Mouse (Mus musculus): ENCODE results near the gene Cd9. TPM values are rescaled to one million over a fixed set of nuclear protein-coding genes. Genes with fewer than 3 reads are reported as not detected.
A peak's percentile ranks its signal among the peaks of the same experiment; 100 is the strongest.

Cd9 gene
- polyA plus RNA-seq, 1 experiment from 2014 or later: 487 TPM

DNA sequence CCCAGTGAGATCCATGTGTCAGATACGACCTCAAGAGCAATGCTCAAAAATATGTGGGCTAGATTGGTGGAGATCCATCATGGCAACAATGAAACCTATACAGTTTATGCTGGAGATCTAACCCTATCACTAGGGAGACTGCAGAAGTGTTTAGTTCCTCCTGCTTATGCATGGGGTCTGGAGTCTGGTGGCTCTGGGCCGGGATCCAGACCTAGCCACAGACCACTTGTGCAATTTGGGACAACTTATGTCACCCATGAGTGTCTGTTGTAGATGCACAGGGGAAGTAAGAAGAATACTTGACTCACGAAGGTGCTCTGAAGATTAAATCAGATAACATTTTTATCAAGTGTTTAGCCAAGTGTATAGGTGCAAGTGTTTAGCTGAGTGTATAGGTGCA, 15.2 kb upstream of the Cd9 start:
- TF ChIP-seq EP300 (optimal IDR thresholded peaks at IDR 0.05): no peak
- TF ChIP-seq CTCF (IDR thresholded peaks at IDR 0.05; ENCODE audit: low read depth): no peak
- WGBS: 65% methylated on average over 3 of the region's 3 CpGs
- H3K36me3 ChIP-seq (ENCODE audit: control insufficient read depth, insufficient read depth, low read length): no peaks in the 10 kb centered on the region

DNA sequence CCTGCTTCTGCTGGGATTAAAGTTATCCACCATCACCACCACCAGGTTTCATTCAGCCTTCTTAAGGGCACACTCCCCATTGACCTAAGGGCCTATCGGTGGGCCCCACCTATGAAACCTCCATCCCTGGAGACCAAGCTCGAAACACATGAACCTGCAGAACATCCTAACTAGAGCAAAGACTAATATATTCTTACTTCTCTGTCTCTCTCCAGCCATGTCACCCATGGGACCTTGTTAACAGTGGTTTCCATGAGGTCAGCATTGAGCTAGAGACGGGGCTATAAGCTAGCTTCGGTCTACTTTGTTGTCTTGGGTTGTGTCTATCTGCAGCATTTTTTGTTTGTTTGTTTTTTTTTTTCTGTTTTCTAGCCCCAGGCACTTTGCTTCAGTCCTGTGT, 11.8 kb upstream of the Cd9 start:
- ATAC-seq (ENCODE audit: low FRiP score, low TSS enrichment) (no peak), DNase-seq (ENCODE audit: low spot score) (no peak)
- no peak for TF ChIP-seq CTCF (IDR thresholded peaks at IDR 0.05; ENCODE audit: low read depth)
- no peak for TF ChIP-seq EP300 (optimal IDR thresholded peaks at IDR 0.05)
- Histone ChIP-seq H3K4me2 (replicated peaks; ENCODE audit: low read depth) (no peak overlapping the region), H3K36me3 (ENCODE audit: control insufficient read depth, insufficient read depth, low read length) (no peaks in the 10 kb centered on the region), H3K9ac (ENCODE audit: low read length) (no peak overlapping the region), H3K9me3 (ENCODE audit: control insufficient read depth, low read length) (no peaks in the 10 kb centered on the region), H3K4me3 (ENCODE audit: low read depth, low read length) (no peak overlapping the region), H3K4me1 (replicated peaks; ENCODE audit: control insufficient read depth, insufficient read depth) (no peaks in the 10 kb centered on the region), H3K27ac (replicated peaks) (no peak overlapping the region), H3K27me3 (ENCODE audit: control insufficient read depth, insufficient read depth, low read length) (no peaks in the 10 kb centered on the region)
- WGBS: 94% methylated on average over 4 of the region's 4 CpGs

More for the DNA sequence above, 15.2 kb upstream of the Cd9 start:
- Histone ChIP-seq H3K4me2 (replicated peaks; ENCODE audit: low read depth) (no peak overlapping the region), H3K27ac (replicated peaks) (no peak overlapping the region), H3K9me3 (ENCODE audit: control insufficient read depth, low read length) (no peaks in the 10 kb centered on the region), H3K9ac (ENCODE audit: low read length) (no peak overlapping the region), H3K4me1 (replicated peaks; ENCODE audit: control insufficient read depth, insufficient read depth) (no peaks in the 10 kb centered on the region), H3K4me3 (ENCODE audit: low read depth, low read length) (no peak overlapping the region), H3K27me3 (ENCODE audit: control insufficient read depth, insufficient read depth, low read length) (no peaks in the 10 kb centered on the region)
- no peak for DNase-seq (ENCODE audit: low spot score)
- ATAC-seq (ENCODE audit: low FRiP score, low TSS enrichment): no peak

DNA sequence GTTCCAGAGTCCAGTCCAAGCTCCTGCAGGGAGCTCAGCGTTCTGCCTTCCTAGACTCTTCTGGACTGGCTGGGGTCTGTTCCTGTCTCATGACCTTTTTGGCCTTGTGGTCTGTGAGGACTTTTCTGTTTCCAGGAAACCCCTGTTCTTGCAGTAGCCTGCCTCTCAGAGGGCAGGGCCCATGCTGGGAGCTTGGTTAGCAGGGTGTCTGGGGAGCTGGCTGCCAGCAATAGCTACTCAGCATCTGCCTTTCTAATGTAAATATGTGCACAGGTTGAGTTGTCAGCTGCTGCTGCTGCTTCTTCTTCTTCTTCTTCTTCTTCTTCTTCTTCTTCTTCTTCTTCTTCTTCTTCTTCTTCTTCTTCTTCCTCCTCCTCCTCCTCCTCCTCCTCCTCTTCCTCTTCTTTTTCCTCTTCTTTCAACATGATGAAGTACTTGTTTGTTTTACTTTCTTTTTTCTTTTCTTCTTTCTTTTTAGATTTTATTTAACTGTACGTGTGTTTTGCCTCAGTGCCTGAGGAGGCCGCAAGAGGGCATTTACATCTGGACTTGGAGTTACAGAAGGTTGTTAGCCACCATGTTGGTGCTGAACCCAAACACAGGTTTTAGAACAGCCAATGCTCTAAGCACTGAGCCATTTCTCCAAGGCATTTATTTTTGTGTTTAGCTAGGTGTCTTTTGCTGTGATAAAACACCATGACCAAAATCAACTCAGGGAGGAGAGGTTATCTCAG, 10.2 kb upstream of the Cd9 start:
- no peak overlapping the region for H3K4me2 ChIP-seq (replicated peaks; ENCODE audit: low read depth)
- no peak overlapping the region for H3K4me3 ChIP-seq (ENCODE audit: low read depth, low read length)
- WGBS: 48% methylated on average over 3 of the region's 3 CpGs
- no peaks in the 10 kb centered on the region for H3K36me3 ChIP-seq (ENCODE audit: control insufficient read depth, insufficient read depth, low read length)
- DNase-seq (ENCODE audit: low spot score) (no peak), ATAC-seq (ENCODE audit: low FRiP score, low TSS enrichment) (no peak)
- H3K4me1 ChIP-seq (replicated peaks; ENCODE audit: control insufficient read depth, insufficient read depth): no peaks in the 10 kb centered on the region
- peak; percentile 14; the same call in 1 of the 2 replicates for TF ChIP-seq CTCF (IDR thresholded peaks at IDR 0.05; ENCODE audit: low read depth)
- no peak for TF ChIP-seq EP300 (optimal IDR thresholded peaks at IDR 0.05)
- H3K9ac ChIP-seq (ENCODE audit: low read length): no peak overlapping the region
- no peaks in the 10 kb centered on the region for H3K27me3 ChIP-seq (ENCODE audit: control insufficient read depth, insufficient read depth, low read length)
- no peaks in the 10 kb centered on the region for H3K9me3 ChIP-seq (ENCODE audit: control insufficient read depth, low read length)
- no peak overlapping the region for H3K27ac ChIP-seq (replicated peaks)

GRCm38 (mm10) chr6:125503186-125503802, 8.7 kb upstream of the Cd9 start:
- TF ChIP-seq EP300 (optimal IDR thresholded peaks at IDR 0.05) (peak; percentile 68), CTCF (IDR thresholded peaks at IDR 0.05; ENCODE audit: low read depth) (no peak)
- ATAC-seq (ENCODE audit: low FRiP score, low TSS enrichment) (peak; percentile 38; the same call in 1 of the 2 replicates), DNase-seq (ENCODE audit: low spot score) (no peak)
- no peaks in the 10 kb centered on the region for H3K9me3 ChIP-seq (ENCODE audit: control insufficient read depth, low read length)
- no peak overlapping the region for H3K9ac ChIP-seq (ENCODE audit: low read length)
- H3K27me3 ChIP-seq (ENCODE audit: control insufficient read depth, insufficient read depth, low read length): no peaks in the 10 kb centered on the region
- no peak overlapping the region for H3K4me3 ChIP-seq (ENCODE audit: low read depth, low read length)
- peak overlapping the region; percentile 20; the same call in 1 of the 2 replicates for H3K27ac ChIP-seq (replicated peaks)
- H3K4me1 ChIP-seq (replicated peaks; ENCODE audit: control insufficient read depth, insufficient read depth): no peaks in the 10 kb centered on the region
- 75% methylated on average over 11 of the region's 11 CpGs for WGBS
- H3K4me2 ChIP-seq (replicated peaks; ENCODE audit: low read depth): no peak overlapping the region
- H3K36me3 ChIP-seq (ENCODE audit: control insufficient read depth, insufficient read depth, low read length): no peaks in the 10 kb centered on the region

DNA sequence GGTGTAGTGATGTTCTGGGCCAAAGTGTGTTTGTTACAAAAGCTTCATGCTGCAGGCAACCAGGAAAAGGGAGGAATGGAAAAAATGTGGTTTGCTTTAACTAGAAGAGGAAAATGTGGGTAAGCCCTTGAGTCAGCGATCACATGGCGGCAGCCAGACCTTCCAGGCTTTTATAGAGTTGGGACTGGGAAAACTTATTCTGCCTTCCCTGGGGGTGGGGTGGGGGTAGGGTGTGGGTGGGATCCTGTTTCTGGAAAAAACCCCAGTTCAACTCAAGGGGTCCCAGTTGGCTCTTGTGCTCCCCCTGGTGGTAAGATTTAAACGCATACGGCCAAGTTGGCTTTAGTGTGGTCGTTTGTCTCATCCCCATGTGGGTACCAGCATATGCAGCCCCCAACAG, 3.5 kb upstream of the Cd9 start:
- DNase-seq (ENCODE audit: low spot score): peak; percentile 41

GRCm38 (mm10) chr6:125496417-125496816, 1.8 kb upstream of the Cd9 start:
- Histone ChIP-seq H3K9ac (ENCODE audit: low read length) (no peak overlapping the region), H3K27ac (replicated peaks) (no peak overlapping the region), H3K27me3 (ENCODE audit: control insufficient read depth, insufficient read depth, low read length) (no peaks in the 10 kb centered on the region), H3K4me2 (replicated peaks; ENCODE audit: low read depth) (no peak overlapping the region), H3K36me3 (ENCODE audit: control insufficient read depth, insufficient read depth, low read length) (no peaks in the 10 kb centered on the region), H3K4me3 (ENCODE audit: low read depth, low read length) (no peak overlapping the region), H3K4me1 (replicated peaks; ENCODE audit: control insufficient read depth, insufficient read depth) (peaks cover 4% of the 10 kb centered on the region; the same call in 1 of the 2 replicates), H3K9me3 (ENCODE audit: control insufficient read depth, low read length) (no peaks in the 10 kb centered on the region)
- ATAC-seq (ENCODE audit: low FRiP score, low TSS enrichment): no peak
- WGBS: 88% methylated on average over 12 of the region's 12 CpGs
- no peak for TF ChIP-seq CTCF (IDR thresholded peaks at IDR 0.05; ENCODE audit: low read depth)
- TF ChIP-seq EP300 (optimal IDR thresholded peaks at IDR 0.05): no peak
- DNase-seq (ENCODE audit: low spot score): no peak

More for the DNA sequence above, 3.5 kb upstream of the Cd9 start:
- Histone ChIP-seq H3K27ac (replicated peaks) (no peak overlapping the region), H3K4me1 (replicated peaks; ENCODE audit: control insufficient read depth, insufficient read depth) (0 out of 2 replicates have a peak, but pooled peaks cover 2% of the 10 kb centered on the region), H3K9ac (ENCODE audit: low read length) (no peak overlapping the region), H3K4me3 (ENCODE audit: low read depth, low read length) (no peak overlapping the region), H3K36me3 (ENCODE audit: control insufficient read depth, insufficient read depth, low read length) (no peaks in the 10 kb centered on the region), H3K27me3 (ENCODE audit: control insufficient read depth, insufficient read depth, low read length) (no peaks in the 10 kb centered on the region), H3K4me2 (replicated peaks; ENCODE audit: low read depth) (no peak overlapping the region), H3K9me3 (ENCODE audit: control insufficient read depth, low read length) (no peaks in the 10 kb centered on the region)
- TF ChIP-seq CTCF (IDR thresholded peaks at IDR 0.05; ENCODE audit: low read depth) (peak; percentile 74), EP300 (optimal IDR thresholded peaks at IDR 0.05) (no peak)
- ATAC-seq (ENCODE audit: low FRiP score, low TSS enrichment): no peak
- WGBS: 35% methylated on average over 5 of the region's 5 CpGs

Data from stomach, postnatal 0 days (tissue).